ENCODE assay signal across 10 mouse cellular contexts in genomic region chr11:118018328-118018727, GRCm38 (mm10). TPM values are rescaled to one million over a fixed set of nuclear protein-coding genes. Genes with fewer than 3 reads are reported as not detected.
DNase-seq lines count a peak whose midpoint lies in the region; ATAC-seq and TF ChIP-seq lines count a peak whose summit lies in the region.
"Had no signal": no experiment of that assay in that cellular context is flagged by ENCODE, and none has a peak within 500 bp of the region (broad histone marks: within the 10 kb centered on the region; RNA-seq: fewer than 3 reads in every experiment).

No protein-coding gene starts in this region.

- H3K9me3 ChIP-seq in lung, embryonic 14.5 days (ENCODE audit: low read depth, low read length): peaks cover 3% of the 10 kb centered on the region; the same call in 1 of the 2 replicates
- H3K9me3 ChIP-seq: embryonic facial prominence, embryonic 13.5 days had no signal

- H3K4me1 ChIP-seq in cerebellum, adult 2 months (ENCODE audit: control insufficient read depth, insufficient read depth, low read length): no peaks in the 10 kb centered on the region
- no peaks in the 10 kb centered on the region for H3K4me1 ChIP-seq in lung, embryonic 14.5 days (ENCODE audit: insufficient read depth)
- peaks cover 11% of the 10 kb centered on the region for H3K4me1 ChIP-seq in small intestine, adult 2 months (ENCODE audit: control insufficient read depth, insufficient read depth, insufficient read length, low read length)

- peaks cover 52% of the 10 kb centered on the region for H3K36me3 ChIP-seq in lung, embryonic 14.5 days (ENCODE audit: insufficient read depth)
- peaks cover 40% of the 10 kb centered on the region for H3K36me3 ChIP-seq in small intestine, adult 2 months (ENCODE audit: control insufficient read depth, insufficient read depth, low read length)

- TF ChIP-seq CTCF in cerebellum, adult 2 months (IDR thresholded peaks at IDR 0.05; ENCODE audit: borderline replicate concordance, insufficient read depth, low read depth, low read length): peak; percentile 29; the same call in 1 of the 2 replicates
- peak; percentile 67 for TF ChIP-seq CTCF in lung, embryonic 14.5 days (IDR thresholded peaks at IDR 0.05; ENCODE audit: low read depth)
- peak; percentile 69; the same call in 1 of the 2 replicates for TF ChIP-seq CTCF in small intestine, adult 2 months (IDR thresholded peaks at IDR 0.05; ENCODE audit: extremely low read depth, insufficient read length, insufficient replicate concordance, low read depth, low read length)

- DNase-seq in cerebellum, adult 2 months: no peak
- no peak for DNase-seq in cerebellum, postnatal 25 days
- peak; percentile 30 for DNase-seq in lung, embryonic 14.5 days
- no peak for DNase-seq in lung, postnatal 25 days (ENCODE audit: low spot score)
- peak; percentile 49 for DNase-seq in T-cell, adult 2 months (ENCODE audit: low spot score)
- no peak for DNase-seq in ovary, adult 18-20 months (ENCODE audit: low spot score)

- H3K9ac ChIP-seq in lung, embryonic 14.5 days: no peak overlapping the region
- H3K9ac ChIP-seq: embryonic facial prominence, embryonic 13.5 days had no signal

- H3K27ac ChIP-seq in cerebellum, adult 2 months (ENCODE audit: insufficient read depth, low read length): no peak overlapping the region
- no peak overlapping the region for H3K27ac ChIP-seq in lung, embryonic 14.5 days (ENCODE audit: low read depth)
- H3K27ac ChIP-seq in small intestine, adult 2 months (ENCODE audit: insufficient read depth, low read depth, low read length): no peak overlapping the region
- H3K27ac ChIP-seq: embryonic facial prominence, embryonic 13.5 days had no signal

- H3K27me3 ChIP-seq in cerebellum, adult 2 months (ENCODE audit: control insufficient read depth, insufficient read depth, low read length): no peaks in the 10 kb centered on the region
- no peaks in the 10 kb centered on the region for H3K27me3 ChIP-seq in lung, embryonic 14.5 days (ENCODE audit: insufficient read depth, low read length)
- no peaks in the 10 kb centered on the region for H3K27me3 ChIP-seq in small intestine, adult 2 months (ENCODE audit: control insufficient read depth, insufficient read depth, low read length)
- H3K27me3 ChIP-seq: embryonic facial prominence, embryonic 13.5 days; megakaryocyte, embryonic 14.5 days had no signal

- no peak for TF ChIP-seq POLR2A in cerebellum, adult 2 months (IDR thresholded peaks at IDR 0.05; ENCODE audit: borderline replicate concordance, insufficient read depth, low read length)
- TF ChIP-seq POLR2A in small intestine, adult 2 months (IDR thresholded peaks at IDR 0.05; ENCODE audit: low read depth, low read length): no peak

- no peak overlapping the region for H3K4me2 ChIP-seq in lung, embryonic 14.5 days
- H3K4me2 ChIP-seq: embryonic facial prominence, embryonic 13.5 days had no signal

- WGBS in cerebellum, adult 2 months: 95% methylated on average over 4 of the region's 4 CpGs
- WGBS in lung, embryonic 14.5 days: 93% methylated on average over 4 of the region's 4 CpGs
- 93% methylated on average over 4 of the region's 4 CpGs for WGBS in small intestine, adult 2 months

- ATAC-seq in lung, embryonic 14.5 days (ENCODE audit: insufficient read depth): no peak
- no peak for ATAC-seq in frontal cortex, adult (ENCODE audit: low TSS enrichment)

- H3K4me3 ChIP-seq in cerebellum, adult 2 months (replicated peaks; ENCODE audit: insufficient read depth, low read depth, low read length): no peak overlapping the region
- no peak overlapping the region for H3K4me3 ChIP-seq in lung, embryonic 14.5 days (ENCODE audit: low read depth, low read length)
- no peak overlapping the region for H3K4me3 ChIP-seq in small intestine, adult 2 months (ENCODE audit: low read depth, low read length)
- H3K4me3 ChIP-seq: embryonic facial prominence, embryonic 13.5 days; megakaryocyte, embryonic 14.5 days had no signal

RNA-seq across cellular contexts. Expression of gene Pgs1, which starts 32.2 kb away (rescaled TPM):
- 70.5 and 76.5 TPM in 2 replicates for polyA plus RNA-seq in cerebellum, adult 2 months (2012; rRNA removed)
- polyA plus RNA-seq in lung, embryonic 14.5 days (2014; fragmentation: Nextera tagmentation; extraction: Ambion mirVana): 35.8 and 40.8 TPM in 2 replicates
- 19.8 and 35.0 TPM in 2 replicates for polyA plus RNA-seq in small intestine, adult 2 months (2012; rRNA removed)

RNA-seq across cellular contexts. Expression of gene Socs3, which starts 48.5 kb away (rescaled TPM):
- 1.6 and 2.1 TPM in 2 replicates for polyA plus RNA-seq in cerebellum, adult 2 months (2012; rRNA removed)
- 5.4 and 6.4 TPM in 2 replicates for polyA plus RNA-seq in lung, embryonic 14.5 days (2014; fragmentation: Nextera tagmentation; extraction: Ambion mirVana)
- polyA plus RNA-seq in small intestine, adult 2 months (2012; rRNA removed): 27.2 and 47.2 TPM in 2 replicates

Comparison
In these comparisons a context has a peak if more than half of its experiments do, and no peak if none do; other contexts are left out.
1. DNase-seq: peak in lung, embryonic 14.5 days (single experiment) and T-cell, adult 2 months (single experiment); none in cerebellum, adult 2 months (0 of 2), cerebellum, postnatal 25 days (0 of 2), lung, postnatal 25 days (single experiment) and ovary, adult 18-20 months (single experiment).
2. Peak in every context shown above with its lines, with median percentiles within 50 percentile points of each other: CTCF ChIP-seq.